Mouse (Mus musculus) forebrain, embryonic 11.5 days (tissue): ENCODE measurements around the gene Bik. TPM values are rescaled to one million over a fixed set of nuclear protein-coding genes. Genes with fewer than 3 reads are reported as not detected.

Experiments
- ATAC-seq: fragments of 200-750 bp; cut with Nextera tagmentation; replicated peaks from 2 replicates; pipeline ENCODE4 v1.8.0; 2017; ENCODE audit warnings: moderate TSS enrichment; ENCODE audit not compliant: low FRiP score
- DNase-seq: peaks from one replicate; pipeline ENCODE4 v3.0.0-alpha.2; 2017; ENCODE audit warnings: low spot score
- H3K27ac ChIP-seq: fragments of 300-500 bp; sonication (generic); 2 replicates; pipeline ENCODE4 v1.5.1; 2014; ENCODE audit warnings: low read depth, low read length
- H3K27me3 ChIP-seq: fragments of 300-500 bp; sonication (generic); 2 replicates; pipeline ENCODE4 v1.6.1; 2014; ENCODE audit warnings: mild to moderate bottlenecking, low read length, mixed read lengths; ENCODE audit not compliant: control insufficient read depth, insufficient read depth
- H3K36me3 ChIP-seq: fragments of 300-500 bp; sonication (generic); 2 replicates; pipeline ENCODE4 v1.6.1; 2014; ENCODE audit warnings: mild to moderate bottlenecking, low read length, moderate library complexity, mixed read lengths; ENCODE audit not compliant: control insufficient read depth, insufficient read depth
- H3K4me1 ChIP-seq: fragments of 300-500 bp; sonication (generic); replicated peaks from 2 replicates; pipeline ENCODE4 v1.6.1; 2014; ENCODE audit warnings: low read length, mixed read lengths; ENCODE audit not compliant: control insufficient read depth, insufficient read depth
- H3K4me2 ChIP-seq: fragments of 300-500 bp; sonication (generic); 2 replicates; pipeline ENCODE4 v1.6.1; 2014; ENCODE audit warnings: low read depth, mild to moderate bottlenecking, low read length, moderate library complexity, mixed read lengths; ENCODE audit not compliant: severe bottlenecking
- H3K4me3 ChIP-seq: fragments of 300-500 bp; sonication (generic); 2 replicates; pipeline ENCODE4 v1.5.1; 2014; ENCODE audit warnings: low read depth, low read length
- H3K9ac ChIP-seq: fragments of 300-500 bp; sonication (generic); 2 replicates; pipeline ENCODE4 v1.6.1; 2014; ENCODE audit warnings: low read length
- H3K9me3 ChIP-seq: fragments of 300-500 bp; sonication (generic); 2 replicates; pipeline ENCODE4 v1.6.1; 2016; ENCODE audit warnings: low read length, mixed read lengths; ENCODE audit not compliant: control insufficient read depth
- WGBS: fragments of 180-500 bp; shearing (Covaris S2); extraction: QIAGEN DNeasy Blood & Tissue Kit; methylation state at CpG from one replicate; pipeline ENCODE4 v1.1.7; 2014; 5-methylcytosine and 5-hydroxymethylcytosine counted together
- polyA plus RNA-seq: library from polyadenylated mRNA; unstranded; fragments of >200 nt; fragmentation: Nextera tagmentation; extraction: Ambion mirVana; gene quantifications from 2 replicates; pipeline ENCODE4 v1.2.1, GENCODE M21; 2014

Gene Bik
- polyA plus RNA-seq, 1 experiment from 2014 or later: 2.3 TPM

GRCm38 (mm10) chr15:83563857-83564651 is 37.4 kb downstream of the Bik start:
- H3K27ac ChIP-seq: no peak overlapping the region
- H3K27me3 ChIP-seq: no peaks in the 10 kb centered on the region
- ATAC-seq (peak; percentile 58; the same call in 1 of the 2 replicates), DNase-seq (peak; percentile 64)
- 3% methylated on average over 27 of the region's 27 CpGs for WGBS
- no peaks in the 10 kb centered on the region for H3K9me3 ChIP-seq
- H3K4me2 ChIP-seq: peak overlapping the region; percentile 87
- peak overlapping the region; percentile 63 for H3K9ac ChIP-seq
- H3K4me3 ChIP-seq: peak overlapping the region; percentile 40
- H3K4me1 ChIP-seq: peaks cover 4% of the 10 kb centered on the region; the same call in 1 of the 2 replicates
- H3K36me3 ChIP-seq: no peaks in the 10 kb centered on the region

GRCm38 (mm10) chr15:83565434-83565833 is 38.8 kb downstream of the Bik start:
- no peak overlapping the region for H3K4me2 ChIP-seq
- whole genome bisulfite sequencing: 87% methylated on average over 3 of the region's 3 CpGs
- no peak for ATAC-seq

GRCm38 (mm10) chr15:83566006-83566405 is 39.3 kb downstream of the Bik start:
- Histone ChIP-seq H3K4me1 (peaks cover 4% of the 10 kb centered on the region; the same call in 1 of the 2 replicates), H3K4me2 (no peak overlapping the region), H3K9me3 (no peaks in the 10 kb centered on the region), H3K9ac (no peak overlapping the region), H3K27ac (no peak overlapping the region), H3K27me3 (no peaks in the 10 kb centered on the region), H3K36me3 (no peaks in the 10 kb centered on the region), H3K4me3 (no peak overlapping the region)
- ATAC-seq (no peak), DNase-seq (no peak)
- 81% methylated on average over 5 of the region's 5 CpGs for WGBS

More at GRCm38 (mm10) chr15:83565434-83565833, 38.8 kb downstream of the Bik start:
- H3K9me3 ChIP-seq: no peaks in the 10 kb centered on the region
- no peak for DNase-seq
- H3K4me3 ChIP-seq: no peak overlapping the region
- H3K27ac ChIP-seq: no peak overlapping the region
- no peaks in the 10 kb centered on the region for H3K27me3 ChIP-seq
- H3K4me1 ChIP-seq: peaks cover 4% of the 10 kb centered on the region; the same call in 1 of the 2 replicates
- H3K36me3 ChIP-seq: no peaks in the 10 kb centered on the region
- no peak overlapping the region for H3K9ac ChIP-seq

GRCm38 (mm10) chr15:83567728-83568127 is 41.1 kb downstream of the Bik start:
- DNase-seq: no peak
- Histone ChIP-seq H3K4me2 (no peak overlapping the region), H3K27me3 (no peaks in the 10 kb centered on the region), H3K4me3 (no peak overlapping the region), H3K9me3 (no peaks in the 10 kb centered on the region), H3K9ac (no peak overlapping the region), H3K27ac (no peak overlapping the region), H3K36me3 (no peaks in the 10 kb centered on the region), H3K4me1 (peaks cover 4% of the 10 kb centered on the region; the same call in 1 of the 2 replicates)
- WGBS: 91% methylated on average over 3 of the region's 3 CpGs
- no peak for ATAC-seq

- Histone ChIP-seq H3K27me3 (no peaks in the 10 kb centered on the region), H3K9me3 (no peaks in the 10 kb centered on the region), H3K4me1 (peaks cover 4% of the 10 kb centered on the region; the same call in 1 of the 2 replicates), H3K9ac (no peak overlapping the region), H3K36me3 (no peaks in the 10 kb centered on the region), H3K4me3 (no peak overlapping the region), H3K27ac (no peak overlapping the region), H3K4me2 (no peak overlapping the region)
- WGBS: 95% methylated on average over 5 of the region's 5 CpGs
- DNase-seq (no peak), ATAC-seq (no peak)
These were observed 41.9 kb downstream of the Bik start for GRCm38 (mm10) chr15:83568544-83568943.

GRCm38 (mm10) chr15:83569682-83570081 is 43.0 kb downstream of the Bik start:
- WGBS: 60% methylated on average over 11 of the region's 11 CpGs
- no peaks in the 10 kb centered on the region for H3K4me1 ChIP-seq
- no peak overlapping the region for H3K4me3 ChIP-seq
- no peak overlapping the region for H3K27ac ChIP-seq
- no peaks in the 10 kb centered on the region for H3K27me3 ChIP-seq
- H3K4me2 ChIP-seq: no peak overlapping the region
- no peak overlapping the region for H3K9ac ChIP-seq
- DNase-seq: no peak
- H3K9me3 ChIP-seq: no peaks in the 10 kb centered on the region
- no peak for ATAC-seq
- H3K36me3 ChIP-seq: peaks cover under 1% of the 10 kb centered on the region; the same call in 1 of the 2 replicates

GRCm38 (mm10) chr15:83570641-83571040 is 44.0 kb downstream of the Bik start:
- Histone ChIP-seq H3K9me3 (no peaks in the 10 kb centered on the region), H3K27ac (no peak overlapping the region), H3K9ac (no peak overlapping the region), H3K4me1 (no peaks in the 10 kb centered on the region), H3K36me3 (peaks cover 3% of the 10 kb centered on the region; the same call in 1 of the 2 replicates), H3K27me3 (no peaks in the 10 kb centered on the region), H3K4me2 (no peak overlapping the region), H3K4me3 (no peak overlapping the region)
- DNase-seq (no peak), ATAC-seq (no peak)
- WGBS: 70% methylated on average over 2 of the region's 2 CpGs

- ATAC-seq (no peak), DNase-seq (no peak)
- Histone ChIP-seq H3K9me3 (no peaks in the 10 kb centered on the region), H3K36me3 (peaks cover 3% of the 10 kb centered on the region; the same call in 1 of the 2 replicates), H3K9ac (no peak overlapping the region), H3K4me2 (no peak overlapping the region), H3K4me3 (no peak overlapping the region), H3K27me3 (no peaks in the 10 kb centered on the region), H3K27ac (no peak overlapping the region), H3K4me1 (no peaks in the 10 kb centered on the region)
- WGBS: 86% methylated on average over 5 of the region's 5 CpGs
These were observed 45.0 kb downstream of the Bik start for GRCm38 (mm10) chr15:83571636-83572035.
